Mouse (Mus musculus): ENCODE measurements around the gene Cad. TPM values are rescaled to one million over a fixed set of nuclear protein-coding genes. Genes with fewer than 3 reads are reported as not detected.

Gene Cad
- polyA plus RNA-seq, 1 experiment from 2014 or later = 42.7 TPM

Other genes with a start within 250 kb of the Cad start
- gene Mapre3, start 240.1 kb upstream of the Cad start, polyA plus RNA-seq (2016; fragmentation: Nextera tagmentation; extraction: Ambion mirVana) = 16.3 and 16.6 TPM in 2 replicates
- 86.3 and 87.4 TPM in 2 replicates for gene Tmem214, start 186.8 kb upstream of the Cad start, polyA plus RNA-seq (2016; fragmentation: Nextera tagmentation; extraction: Ambion mirVana)
- 12.3 and 17.4 TPM in 2 replicates for gene Agbl5, start 166.1 kb upstream of the Cad start, polyA plus RNA-seq (2016; fragmentation: Nextera tagmentation; extraction: Ambion mirVana)
- 432 and 455 TPM in 2 replicates for gene Ost4, start 147.0 kb upstream of the Cad start, polyA plus RNA-seq (2016; fragmentation: Nextera tagmentation; extraction: Ambion mirVana)
- gene Emilin1, start 141.4 kb upstream of the Cad start, polyA plus RNA-seq (2016; fragmentation: Nextera tagmentation; extraction: Ambion mirVana) = 166 and 172 TPM in 2 replicates
- gene Khk, start 133.3 kb upstream of the Cad start, polyA plus RNA-seq (2016; fragmentation: Nextera tagmentation; extraction: Ambion mirVana) = 10.5 and 14.5 TPM in 2 replicates
- gene Cgref1, start 109.2 kb upstream of the Cad start, polyA plus RNA-seq (2016; fragmentation: Nextera tagmentation; extraction: Ambion mirVana) = 5.5 and 6.0 TPM in 2 replicates
- 118 and 124 TPM in 2 replicates for gene Preb, start 94.4 kb upstream of the Cad start, polyA plus RNA-seq (2016; fragmentation: Nextera tagmentation; extraction: Ambion mirVana)
- 0.11 and 0.17 TPM in 2 replicates for gene Tcf23, start 86.1 kb upstream of the Cad start, polyA plus RNA-seq (2016; fragmentation: Nextera tagmentation; extraction: Ambion mirVana)
- gene Atraid, start 6.5 kb upstream of the Cad start, polyA plus RNA-seq (2016; fragmentation: Nextera tagmentation; extraction: Ambion mirVana) = 79.7 and 87.6 TPM in 2 replicates
- 9.9 and 11.3 TPM in 2 replicates for gene Slc5a6, start 5.9 kb upstream of the Cad start, polyA plus RNA-seq (2016; fragmentation: Nextera tagmentation; extraction: Ambion mirVana)
- not detected in 2 replicates for gene Dnajc5g, start 51.5 kb downstream of the Cad start, polyA plus RNA-seq (2016; fragmentation: Nextera tagmentation; extraction: Ambion mirVana)
- 0.62 and 0.67 TPM in 2 replicates for gene Slc30a3, start 53.5 kb downstream of the Cad start, polyA plus RNA-seq (2016; fragmentation: Nextera tagmentation; extraction: Ambion mirVana)
- gene Trim54, start 61.9 kb downstream of the Cad start, polyA plus RNA-seq (2016; fragmentation: Nextera tagmentation; extraction: Ambion mirVana) = 17.0 and 23.8 TPM in 2 replicates
- not detected in 2 replicates for gene Ucn, start 84.0 kb downstream of the Cad start, polyA plus RNA-seq (2016; fragmentation: Nextera tagmentation; extraction: Ambion mirVana)
- gene Mpv17, start 99.5 kb downstream of the Cad start, polyA plus RNA-seq (2016; fragmentation: Nextera tagmentation; extraction: Ambion mirVana) = 77.3 and 87.3 TPM in 2 replicates
- gene Gm29609, start 125.1 kb downstream of the Cad start, polyA plus RNA-seq (2016; fragmentation: Nextera tagmentation; extraction: Ambion mirVana) = 0.77 and 1.00 TPM in 2 replicates
- gene Gtf3c2, start 125.4 kb downstream of the Cad start, polyA plus RNA-seq (2016; fragmentation: Nextera tagmentation; extraction: Ambion mirVana) = 67.1 and 81.9 TPM in 2 replicates
- 133 TPM in 2 replicates for gene Snx17, start 138.4 kb downstream of the Cad start, polyA plus RNA-seq (2016; fragmentation: Nextera tagmentation; extraction: Ambion mirVana)
- 73.4 and 77.6 TPM in 2 replicates for gene Eif2b4, start 138.7 kb downstream of the Cad start, polyA plus RNA-seq (2016; fragmentation: Nextera tagmentation; extraction: Ambion mirVana)
- gene Zfp513, start 147.5 kb downstream of the Cad start, polyA plus RNA-seq (2016; fragmentation: Nextera tagmentation; extraction: Ambion mirVana) = 7.3 and 11.0 TPM in 2 replicates
- gene Ppm1g, start 165.9 kb downstream of the Cad start, polyA plus RNA-seq (2016; fragmentation: Nextera tagmentation; extraction: Ambion mirVana) = 148 and 151 TPM in 2 replicates
- gene Nrbp1, start 186.1 kb downstream of the Cad start, polyA plus RNA-seq (2016; fragmentation: Nextera tagmentation; extraction: Ambion mirVana) = 149 and 153 TPM in 2 replicates
- 0.28 TPM in 1 of 2 replicates, not detected in the other for gene Gm9970, start 186.5 kb downstream of the Cad start, polyA plus RNA-seq (2016; fragmentation: Nextera tagmentation; extraction: Ambion mirVana)
- 10.2 and 13.1 TPM in 2 replicates for gene Krtcap3, start 196.9 kb downstream of the Cad start, polyA plus RNA-seq (2016; fragmentation: Nextera tagmentation; extraction: Ambion mirVana)
- 28.6 and 31.1 TPM in 2 replicates for gene Ift172, start 236.3 kb downstream of the Cad start, polyA plus RNA-seq (2016; fragmentation: Nextera tagmentation; extraction: Ambion mirVana)
- 30.2 and 51.9 TPM in 2 replicates for gene Fndc4, start 241.3 kb downstream of the Cad start, polyA plus RNA-seq (2016; fragmentation: Nextera tagmentation; extraction: Ambion mirVana)
- gene Gckr, start 242.7 kb downstream of the Cad start, polyA plus RNA-seq (2016; fragmentation: Nextera tagmentation; extraction: Ambion mirVana) = 0.15 and 0.63 TPM in 2 replicates

All from heart, embryonic 10.5 days (tissue).